Mouse (Mus musculus): ENCODE data around the gene Tspan18.

DNA sequence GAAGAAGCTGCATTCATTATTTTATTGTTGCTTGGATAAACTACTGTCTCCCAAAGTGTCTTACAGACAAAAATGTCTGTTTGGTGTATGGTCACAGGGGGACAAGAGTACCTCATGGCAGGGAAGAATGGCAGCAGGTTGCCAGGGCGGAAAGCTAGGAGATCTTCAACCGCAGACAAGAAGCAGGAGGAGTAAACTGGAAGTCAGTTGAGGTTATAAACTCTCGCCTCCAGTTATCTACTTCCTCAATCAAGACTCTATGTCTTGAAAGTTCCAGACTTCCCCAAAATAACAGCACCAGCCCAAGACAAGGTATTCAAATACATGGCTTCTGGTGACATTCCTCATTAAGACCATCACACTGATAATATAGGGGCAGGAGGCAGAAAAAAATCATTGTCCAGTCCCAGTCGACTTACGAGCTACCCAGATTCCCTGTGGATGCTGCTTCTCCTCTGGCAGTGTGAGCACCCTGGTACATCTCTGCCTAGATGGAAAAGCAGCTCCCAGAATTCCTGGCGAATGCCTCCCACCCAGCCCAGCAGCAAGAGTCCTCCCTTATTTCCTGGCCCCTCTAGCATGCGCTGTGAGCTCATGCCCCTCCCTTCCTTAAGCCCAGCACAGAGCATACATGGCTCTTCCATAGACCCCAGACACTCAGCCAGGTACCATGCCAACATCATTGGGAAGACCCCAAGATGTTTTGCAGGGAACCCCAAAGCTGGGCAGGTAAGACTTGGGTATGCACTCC is 172.2 kb downstream of the Tspan18 start:
- no peak for TF ChIP-seq GATA1 (IDR thresholded peaks at IDR 0.05; ENCODE audit: borderline replicate concordance, low read length)
- no peak for TF ChIP-seq FLI1 (IDR thresholded peaks at IDR 0.05; ENCODE audit: low read length)
